Mouse (Mus musculus) hindbrain, embryonic 10.5 days (tissue): ENCODE measurements around the gene Tst. TPM values are rescaled to one million over a fixed set of nuclear protein-coding genes. Genes with fewer than 3 reads are reported as not detected.

ENCODE experiments used
- polyA plus RNA-seq: library from polyadenylated mRNA; unstranded; fragments of >200 nt; fragmentation: Nextera tagmentation; extraction: Ambion mirVana; gene quantifications from 2 replicates; pipeline ENCODE4 v1.2.1, GENCODE M21; 2016

Tst gene
- polyA plus RNA-seq, 1 experiment from 2014 or later: 7.7 TPM

Other genes with a start within 250 kb of the Tst start
- gene Ift27, start 231.8 kb downstream of the Tst start, polyA plus RNA-seq: 156 and 171 TPM in 2 replicates
- gene Pvalb, start 199.5 kb downstream of the Tst start, polyA plus RNA-seq: 0.39 and 0.52 TPM in 2 replicates
- gene Ncf4, start 161.1 kb downstream of the Tst start, polyA plus RNA-seq: 4.4 and 7.5 TPM in 2 replicates
- gene Csf2rb2, start 100.2 kb downstream of the Tst start, polyA plus RNA-seq: 0.39 and 0.60 TPM in 2 replicates
- 2.3 and 3.8 TPM in 2 replicates for gene Csf2rb, start 80.2 kb downstream of the Tst start, polyA plus RNA-seq
- not detected in 2 replicates for gene Tex33, start 10.0 kb downstream of the Tst start, polyA plus RNA-seq
- 1.4 and 1.5 TPM in 2 replicates for gene Mpst, start 509 bp upstream of the Tst start, polyA plus RNA-seq
- gene Kctd17, start 22.7 kb upstream of the Tst start, polyA plus RNA-seq: 66.4 and 73.5 TPM in 2 replicates
- gene Tmprss6, start 62.7 kb upstream of the Tst start, polyA plus RNA-seq: not detected in 2 replicates
- not detected in 2 replicates for gene Il2rb, start 89.4 kb upstream of the Tst start, polyA plus RNA-seq
- 9.8 and 9.9 TPM in 2 replicates for gene C1qtnf6, start 125.5 kb upstream of the Tst start, polyA plus RNA-seq
- gene Sstr3, start 138.8 kb upstream of the Tst start, polyA plus RNA-seq: 0.04 and 0.22 TPM in 2 replicates
- gene Rac2, start 166.9 kb upstream of the Tst start, polyA plus RNA-seq: 7.8 and 8.1 TPM in 2 replicates
- 4.9 and 8.1 TPM in 2 replicates for gene Cyth4, start 191.1 kb upstream of the Tst start, polyA plus RNA-seq